ENCODE assay signal across 8 mouse cellular contexts in the genomic region with DNA sequence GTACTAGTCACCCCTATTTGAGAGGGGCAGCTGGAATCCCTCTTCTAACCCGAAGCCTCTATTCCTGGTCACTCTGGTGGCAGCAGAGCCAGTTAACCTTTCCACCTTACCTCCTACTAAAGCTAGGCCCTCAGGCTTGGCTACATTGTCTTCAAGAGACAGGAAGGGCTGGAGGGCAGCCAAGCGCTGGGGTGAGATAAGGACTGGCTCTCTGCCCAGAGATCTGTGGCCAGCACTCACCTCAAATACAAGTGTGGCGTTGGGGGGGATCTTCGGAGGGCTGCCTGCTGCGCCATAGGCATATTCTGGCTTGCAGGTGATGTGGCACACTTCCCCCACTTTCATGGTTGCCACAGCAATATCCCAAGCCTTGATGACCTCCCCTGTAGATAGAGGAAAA. TPM values are rescaled to one million over a fixed set of nuclear protein-coding genes. Genes with fewer than 3 reads are reported as not detected.
DNase-seq lines count a peak whose midpoint lies in the region; ATAC-seq and TF ChIP-seq lines count a peak whose summit lies in the region.

No protein-coding gene starts in this region.

- H3K9me3 ChIP-seq in heart, embryonic 14.5 days (ENCODE audit: control insufficient read depth, low read length), result no peaks in the 10 kb centered on the region

- peaks cover 60% of the 10 kb centered on the region for H3K36me3 ChIP-seq in heart, embryonic 14.5 days (ENCODE audit: control insufficient read depth, insufficient read depth, low read length)
- peaks cover 49% of the 10 kb centered on the region for H3K36me3 ChIP-seq in thymus, adult 2 months (ENCODE audit: control insufficient read depth, insufficient read depth, low read length)

- H3K4me2 ChIP-seq in heart, embryonic 14.5 days (ENCODE audit: low read length), result 0 out of 2 replicates have a peak overlapping the region, but pooled peaks have one; percentile 7

- no peak overlapping the region for H3K9ac ChIP-seq in heart, embryonic 14.5 days (ENCODE audit: low read length)

- ATAC-seq in heart, embryonic 14.5 days (ENCODE audit: insufficient number of reproducible peaks, insufficient read depth, low FRiP score, low read depth), result peak; percentile 41; the same call in 1 of the 2 replicates

- peak overlapping the region; percentile 66 to 78 for H3K27ac ChIP-seq in heart, embryonic 14.5 days (replicated peaks in 1 of 2; ENCODE audit: control insufficient read depth in 1 of 2, insufficient read depth in 1 of 2, low read depth in 2 of 2, low read length in 2 of 2)
- no peak overlapping the region for H3K27ac ChIP-seq in thymus, adult 2 months (ENCODE audit: control insufficient read depth, insufficient read depth, low read length)

- WGBS in heart, embryonic 14.5 days, result 4% methylated on average over 5 of the region's 5 CpGs
- whole genome bisulfite sequencing in thymus, adult 2 months, result 73% methylated on average over 5 of the region's 5 CpGs

- no peak for TF ChIP-seq POLR2A in thymus, adult 2 months (IDR thresholded peaks at IDR 0.05; ENCODE audit: control insufficient read depth, extremely low read depth, insufficient read depth, low read length, poor library complexity)

- no peaks in the 10 kb centered on the region for H3K27me3 ChIP-seq in heart, embryonic 14.5 days (ENCODE audit: control insufficient read depth, insufficient read depth, low read length)
- no peaks in the 10 kb centered on the region for H3K27me3 ChIP-seq in thymus, adult 2 months (ENCODE audit: control insufficient read depth, insufficient read depth, low read length)

- no peak for TF ChIP-seq CTCF in thymus, adult 2 months (IDR thresholded peaks at IDR 0.05; ENCODE audit: borderline replicate concordance, control insufficient read depth, extremely low read depth, insufficient read depth, low read length, poor library complexity)

- H3K4me3 ChIP-seq in heart, embryonic 14.5 days (ENCODE audit: control insufficient read depth in 1 of 2, insufficient read depth in 1 of 2, low read depth in 1 of 2, low read length in 2 of 2), result no peak overlapping the region
- H3K4me3 ChIP-seq in thymus, adult 2 months (ENCODE audit: control insufficient read depth, insufficient read depth, low read length), result no peak overlapping the region

- DNase-seq in gastrocnemius, adult 18-20 months (ENCODE audit: low spot score), result peak; percentile 38
- no peak for DNase-seq in gastrocnemius, adult 8-10 months (ENCODE audit: low spot score in 2 of 2)
- DNase-seq in cerebellum, adult 11-12 months, result peak; percentile 83
- peak; percentile 88 for DNase-seq in lung, postnatal 25 days (ENCODE audit: low spot score)
- DNase-seq in thymus, adult 2 months, result no peak
- DNase-seq in B cell, adult 2 months, result no peak
- no peak for DNase-seq in right cerebral cortex, postnatal 10 days (ENCODE audit: low spot score in 2 of 2)

- H3K4me1 ChIP-seq in heart, embryonic 14.5 days (ENCODE audit: control insufficient read depth in 2 of 2, insufficient read depth in 2 of 2, low read length in 2 of 2), result peaks cover 22 to 44% of the 10 kb centered on the region in 2 experiments
- H3K4me1 ChIP-seq in thymus, adult 2 months (replicated peaks; ENCODE audit: control insufficient read depth, insufficient read depth, low read length), result peaks cover 9% of the 10 kb centered on the region

RNA-seq across cellular contexts. Expression of a gene that starts 3.0 kb away (rescaled TPM):
- 100 to 1,000 TPM; 112 to 113 TPM for total RNA-seq in gastrocnemius, adult 18-20 months (2021)
- 100 to 1,000 TPM; 113 to 133 (median 121) TPM for total RNA-seq in gastrocnemius, adult 8-10 months (2022)
- 220 and 251 TPM in 2 replicates for polyA plus RNA-seq in heart, embryonic 14.5 days (2014; fragmentation: Nextera tagmentation; extraction: Ambion mirVana)
- 138 and 139 TPM in 2 replicates for polyA plus RNA-seq in thymus, adult 2 months (2012; rRNA removed)

RNA-seq across cellular contexts. Expression of a gene that starts 10.7 kb away (rescaled TPM):
- 10 to 100 TPM; 16.4 to 19.9 TPM for total RNA-seq in gastrocnemius, adult 18-20 months (2021)
- 10 to 100 TPM in 3 of 4 experiments, 1 to 10 TPM in 1; 8.1 to 17.8 (median 16.6) TPM for total RNA-seq in gastrocnemius, adult 8-10 months (2022)
- 28.4 and 28.6 TPM in 2 replicates for polyA plus RNA-seq in heart, embryonic 14.5 days (2014; fragmentation: Nextera tagmentation; extraction: Ambion mirVana)
- 55.6 and 56.4 TPM in 2 replicates for polyA plus RNA-seq in thymus, adult 2 months (2012; rRNA removed)

RNA-seq across cellular contexts. Expression of a gene that starts 36.4 kb away (rescaled TPM):
- total RNA-seq in gastrocnemius, adult 18-20 months (2021), result 1 to 10 TPM; 1.2 to 1.7 TPM
- total RNA-seq in gastrocnemius, adult 8-10 months (2022), result 1 to 10 TPM in 3 of 4 experiments, under 1 TPM in 1; 0.63 to 2.0 (median 1.3) TPM
- 2.1 and 2.5 TPM in 2 replicates for polyA plus RNA-seq in heart, embryonic 14.5 days (2014; fragmentation: Nextera tagmentation; extraction: Ambion mirVana)
- 0.59 TPM in 2 replicates for polyA plus RNA-seq in thymus, adult 2 months (2012; rRNA removed)

Comparison
In these comparisons a context has a peak if more than half of its experiments do, and no peak if none do; other contexts are left out.
1. DNase-seq: peak in gastrocnemius, adult 18-20 months (single experiment), cerebellum, adult 11-12 months (single experiment) and lung, postnatal 25 days (single experiment); none in gastrocnemius, adult 8-10 months (0 of 2), thymus, adult 2 months (single experiment), B cell, adult 2 months (0 of 2) and right cerebral cortex, postnatal 10 days (0 of 2).